Mouse (Mus musculus): ENCODE data around the gene Mrto4. TPM values are rescaled to one million over a fixed set of nuclear protein-coding genes. Genes with fewer than 3 reads are reported as not detected.

Gene Mrto4
- polyA plus RNA-seq, 1 experiment, result 192 TPM

DNA sequence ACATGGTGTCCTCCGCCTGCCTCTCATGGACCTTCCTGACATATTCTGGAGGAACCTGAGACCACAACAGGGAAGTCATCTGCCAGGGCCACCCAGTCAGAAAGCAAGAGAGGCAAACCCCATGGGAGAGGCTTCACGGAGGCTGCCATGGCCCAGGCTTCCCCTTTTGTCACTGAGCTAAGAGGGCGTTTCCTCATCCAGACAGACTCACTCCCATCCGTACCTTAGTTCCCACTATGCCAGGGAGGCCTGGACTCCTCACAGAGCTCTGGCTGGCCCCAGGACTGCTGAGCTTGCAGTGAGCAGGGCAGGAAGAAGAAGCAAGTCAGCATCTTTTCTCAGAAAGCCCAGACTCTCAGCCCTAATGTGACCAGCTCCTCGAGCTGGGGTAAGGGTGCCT is 44.5 kb downstream of the Mrto4 start:
- Histone ChIP-seq H3K4me3 (ENCODE audit: insufficient read depth, poor library complexity, severe bottlenecking) (no peak overlapping the region), H3K79me3 (ENCODE audit: low read depth) (no peaks in the 10 kb centered on the region), H3K79me2 (ENCODE audit: control insufficient read depth, insufficient read depth) (no peaks in the 10 kb centered on the region), H3K27me3 (ENCODE audit: control insufficient read depth, insufficient read depth, insufficient read length) (no peaks in the 10 kb centered on the region), H3K36me3 (ENCODE audit: control insufficient read depth, insufficient read depth) (no peaks in the 10 kb centered on the region), H3ac (ENCODE audit: control insufficient read depth, insufficient read length, low read depth) (no peak overlapping the region)
- TF ChIP-seq USF1 (IDR thresholded peaks at IDR 0.05; ENCODE audit: low read depth) (no peak), FOSL1 (IDR thresholded peaks at IDR 0.05; ENCODE audit: insufficient read depth, low read length, poor library complexity, severe bottlenecking) (no peak), MYOG (IDR thresholded peaks at IDR 0.05; ENCODE audit: control insufficient read depth, extremely low read depth, insufficient read length) (no peak), MAX (IDR thresholded peaks at IDR 0.05) (no peak), CTCF (IDR thresholded peaks at IDR 0.05; ENCODE audit: control insufficient read depth, insufficient read depth, insufficient read length) (no peak), CEBPB (IDR thresholded peaks at IDR 0.05; ENCODE audit: low read depth) (no peak), MYOD1 (IDR thresholded peaks at IDR 0.05; ENCODE audit: control insufficient read depth, insufficient read length, low read depth) (no peak)

DNA sequence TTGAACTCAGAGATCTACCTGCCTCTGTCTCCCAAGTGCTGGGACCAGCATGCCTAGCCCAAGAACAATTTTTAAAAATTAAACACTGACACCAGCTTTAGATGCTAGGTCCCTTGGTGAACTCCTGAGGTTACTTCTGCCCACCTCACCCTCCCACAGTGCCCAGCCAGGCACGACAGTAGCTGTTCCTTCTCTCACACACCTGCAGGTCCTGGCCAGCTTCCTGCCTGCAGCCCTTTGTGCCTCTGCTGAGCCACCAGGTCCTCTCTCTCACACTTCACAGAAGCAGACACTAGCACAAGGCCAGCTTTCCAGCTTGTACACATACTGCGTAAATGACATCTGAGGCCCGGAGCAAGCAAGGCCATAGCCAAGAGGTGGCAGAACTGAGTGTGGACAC is 46.9 kb downstream of the Mrto4 start:
- H3ac ChIP-seq (ENCODE audit: control insufficient read depth, insufficient read length, low read depth), result no peak overlapping the region
- no peaks in the 10 kb centered on the region for H3K27me3 ChIP-seq (ENCODE audit: control insufficient read depth, insufficient read depth, insufficient read length)
- H3K79me3 ChIP-seq (ENCODE audit: low read depth), result no peaks in the 10 kb centered on the region
- H3K79me2 ChIP-seq (ENCODE audit: control insufficient read depth, insufficient read depth), result no peaks in the 10 kb centered on the region
- H3K4me3 ChIP-seq (ENCODE audit: insufficient read depth, poor library complexity, severe bottlenecking), result no peak overlapping the region
- no peak for TF ChIP-seq USF1 (IDR thresholded peaks at IDR 0.05; ENCODE audit: low read depth)
- TF ChIP-seq MAX (IDR thresholded peaks at IDR 0.05), result no peak
- TF ChIP-seq MYOD1 (IDR thresholded peaks at IDR 0.05; ENCODE audit: control insufficient read depth, insufficient read length, low read depth), result no peak
- TF ChIP-seq FOSL1 (IDR thresholded peaks at IDR 0.05; ENCODE audit: insufficient read depth, low read length, poor library complexity, severe bottlenecking), result no peak
- TF ChIP-seq CEBPB (IDR thresholded peaks at IDR 0.05; ENCODE audit: low read depth), result no peak
- no peak for TF ChIP-seq MYOG (IDR thresholded peaks at IDR 0.05; ENCODE audit: control insufficient read depth, extremely low read depth, insufficient read length)
- no peak for TF ChIP-seq CTCF (IDR thresholded peaks at IDR 0.05; ENCODE audit: control insufficient read depth, insufficient read depth, insufficient read length)
- H3K36me3 ChIP-seq (ENCODE audit: control insufficient read depth, insufficient read depth), result no peaks in the 10 kb centered on the region

DNA sequence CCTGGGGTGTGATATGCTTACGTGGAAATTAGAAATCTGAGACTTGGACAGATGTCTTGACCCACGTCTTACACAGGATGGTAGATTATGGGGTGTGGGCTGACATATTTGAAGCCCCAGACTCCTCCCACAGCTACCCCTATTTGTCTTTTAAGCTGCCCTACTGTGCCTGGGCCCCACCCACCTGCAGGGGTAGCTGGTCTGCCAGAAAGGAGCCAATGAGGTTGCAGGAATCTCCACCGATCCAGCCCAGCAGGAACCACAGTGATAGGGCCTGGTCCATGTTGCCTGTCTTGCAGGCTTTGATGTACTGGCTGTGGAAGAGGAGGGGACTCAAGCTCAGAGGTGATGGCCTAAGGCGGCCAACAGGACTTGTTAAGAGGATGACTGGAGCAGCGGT is 50.1 kb downstream of the Mrto4 start:
- Histone ChIP-seq H3K79me3 (ENCODE audit: low read depth) (no peaks in the 10 kb centered on the region), H3K4me3 (ENCODE audit: insufficient read depth, poor library complexity, severe bottlenecking) (no peak overlapping the region), H3K36me3 (ENCODE audit: control insufficient read depth, insufficient read depth) (no peaks in the 10 kb centered on the region), H3K27me3 (ENCODE audit: control insufficient read depth, insufficient read depth, insufficient read length) (no peaks in the 10 kb centered on the region), H3ac (ENCODE audit: control insufficient read depth, insufficient read length, low read depth) (no peak overlapping the region), H3K79me2 (ENCODE audit: control insufficient read depth, insufficient read depth) (no peaks in the 10 kb centered on the region)
- TF ChIP-seq CEBPB (IDR thresholded peaks at IDR 0.05; ENCODE audit: low read depth) (no peak), CTCF (IDR thresholded peaks at IDR 0.05; ENCODE audit: control insufficient read depth, insufficient read depth, insufficient read length) (no peak), MAX (IDR thresholded peaks at IDR 0.05) (no peak), MYOG (IDR thresholded peaks at IDR 0.05; ENCODE audit: control insufficient read depth, extremely low read depth, insufficient read length) (no peak), USF1 (IDR thresholded peaks at IDR 0.05; ENCODE audit: low read depth) (no peak)

DNA sequence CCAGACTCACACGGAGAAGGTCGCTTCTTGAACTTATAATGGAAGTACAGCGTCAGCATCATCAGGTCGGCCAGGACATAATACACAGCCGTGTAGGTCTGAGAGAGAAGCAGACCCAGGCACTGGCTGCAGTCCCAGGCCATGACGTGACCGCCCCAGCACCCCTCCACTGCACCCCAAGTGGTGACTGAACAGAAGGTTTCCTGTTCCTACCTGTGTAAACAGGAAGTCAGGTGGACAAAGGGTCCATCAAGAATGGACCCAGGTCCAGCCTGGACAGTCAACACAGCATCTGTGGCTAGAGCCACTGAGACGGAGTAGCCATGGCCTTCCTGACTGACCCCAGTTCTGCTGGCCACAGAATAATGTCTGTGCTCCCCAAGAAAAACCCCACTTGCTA is 50.6 kb downstream of the Mrto4 start:
- H3K27me3 ChIP-seq (ENCODE audit: control insufficient read depth, insufficient read depth, insufficient read length), result no peaks in the 10 kb centered on the region
- H3K36me3 ChIP-seq (ENCODE audit: control insufficient read depth, insufficient read depth), result no peaks in the 10 kb centered on the region
- H3ac ChIP-seq (ENCODE audit: control insufficient read depth, insufficient read length, low read depth), result no peak overlapping the region
- no peaks in the 10 kb centered on the region for H3K79me2 ChIP-seq (ENCODE audit: control insufficient read depth, insufficient read depth)
- no peak overlapping the region for H3K4me3 ChIP-seq (ENCODE audit: insufficient read depth, poor library complexity, severe bottlenecking)
- H3K79me3 ChIP-seq (ENCODE audit: low read depth), result no peaks in the 10 kb centered on the region
- TF ChIP-seq CTCF (IDR thresholded peaks at IDR 0.05; ENCODE audit: control insufficient read depth, insufficient read depth, insufficient read length) (no peak), MYOD1 (IDR thresholded peaks at IDR 0.05; ENCODE audit: control insufficient read depth, insufficient read length, low read depth) (no peak), USF1 (IDR thresholded peaks at IDR 0.05; ENCODE audit: low read depth) (no peak), FOSL1 (IDR thresholded peaks at IDR 0.05; ENCODE audit: insufficient read depth, low read length, poor library complexity, severe bottlenecking) (no peak), MAX (IDR thresholded peaks at IDR 0.05) (no peak), CEBPB (IDR thresholded peaks at IDR 0.05; ENCODE audit: low read depth) (no peak), MYOG (IDR thresholded peaks at IDR 0.05; ENCODE audit: control insufficient read depth, extremely low read depth, insufficient read length) (no peak)

DNA sequence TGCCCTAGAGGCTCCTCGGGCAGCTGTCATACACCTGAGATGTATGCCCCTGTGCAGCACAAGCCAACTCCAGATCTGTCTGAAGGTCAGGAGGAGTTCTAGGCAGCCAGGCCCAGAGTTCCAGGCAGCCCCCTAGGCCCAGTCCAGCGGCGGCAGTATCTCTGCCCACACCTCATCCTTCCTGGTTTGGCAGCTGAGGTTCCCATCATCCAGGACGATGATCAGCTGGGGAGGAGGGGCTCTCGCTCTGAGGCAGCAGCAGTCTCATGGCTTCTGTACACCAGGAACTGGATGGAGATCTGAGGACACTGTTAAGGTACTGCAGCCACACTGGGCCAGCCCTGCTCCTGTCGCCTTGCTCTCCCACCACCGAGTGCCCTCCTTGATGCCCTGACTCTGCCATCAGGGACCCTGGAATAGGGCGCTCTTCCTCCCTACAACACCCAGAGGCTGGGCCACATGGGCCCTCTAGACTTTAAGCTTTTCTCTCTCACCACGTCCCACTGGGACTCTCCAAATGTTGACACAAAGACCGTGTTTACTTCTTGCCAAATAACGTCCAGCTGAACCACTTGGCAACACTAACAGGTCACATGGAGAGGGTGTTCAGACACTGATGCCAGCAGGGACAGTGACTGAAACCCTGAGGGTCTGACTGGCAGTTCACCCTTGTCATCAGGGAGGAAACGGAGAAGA is 53.6 kb downstream of the Mrto4 start:
- Histone ChIP-seq H3K79me3 (ENCODE audit: low read depth) (no peaks in the 10 kb centered on the region), H3K27me3 (ENCODE audit: control insufficient read depth, insufficient read depth, insufficient read length) (no peaks in the 10 kb centered on the region), H3K36me3 (ENCODE audit: control insufficient read depth, insufficient read depth) (no peaks in the 10 kb centered on the region), H3K79me2 (ENCODE audit: control insufficient read depth, insufficient read depth) (no peaks in the 10 kb centered on the region), H3K4me3 (ENCODE audit: insufficient read depth, poor library complexity, severe bottlenecking) (no peak overlapping the region), H3ac (ENCODE audit: control insufficient read depth, insufficient read length, low read depth) (no peak overlapping the region)
- TF ChIP-seq MYOG (IDR thresholded peaks at IDR 0.05; ENCODE audit: control insufficient read depth, extremely low read depth, insufficient read length), result no peak
- no peak for TF ChIP-seq CTCF (IDR thresholded peaks at IDR 0.05; ENCODE audit: control insufficient read depth, insufficient read depth, insufficient read length)
- TF ChIP-seq CEBPB (IDR thresholded peaks at IDR 0.05; ENCODE audit: low read depth), result no peak
- TF ChIP-seq USF1 (IDR thresholded peaks at IDR 0.05; ENCODE audit: low read depth), result no peak
- no peak for TF ChIP-seq FOSL1 (IDR thresholded peaks at IDR 0.05; ENCODE audit: insufficient read depth, low read length, poor library complexity, severe bottlenecking)
- TF ChIP-seq MYOD1 (IDR thresholded peaks at IDR 0.05; ENCODE audit: control insufficient read depth, insufficient read length, low read depth), result no peak
- TF ChIP-seq MAX (IDR thresholded peaks at IDR 0.05), result no peak

DNA sequence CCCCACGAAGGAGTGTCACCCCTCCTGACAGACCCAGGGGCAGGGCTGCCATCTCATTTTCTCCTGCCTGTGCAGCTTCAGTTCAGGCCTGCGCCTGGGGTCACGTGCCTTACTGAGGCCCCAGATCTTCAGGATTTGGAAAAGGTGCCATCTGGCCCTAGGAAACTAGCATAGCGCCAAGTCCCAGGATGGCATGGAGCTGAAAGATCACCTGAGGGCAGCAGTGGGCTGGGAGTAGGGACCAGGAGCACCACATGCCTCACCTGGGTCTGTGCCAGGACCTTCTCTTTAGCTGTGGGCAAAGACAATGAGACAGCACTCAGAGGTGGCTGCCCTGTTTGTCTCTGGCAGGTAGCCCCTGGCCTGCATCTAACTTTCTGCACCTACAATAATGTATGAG is 54.8 kb downstream of the Mrto4 start:
- Histone ChIP-seq H3K36me3 (ENCODE audit: control insufficient read depth, insufficient read depth) (no peaks in the 10 kb centered on the region), H3K79me3 (ENCODE audit: low read depth) (no peaks in the 10 kb centered on the region), H3K27me3 (ENCODE audit: control insufficient read depth, insufficient read depth, insufficient read length) (no peaks in the 10 kb centered on the region)

More for the DNA sequence above, 54.8 kb downstream of the Mrto4 start:
- Histone ChIP-seq H3ac (ENCODE audit: control insufficient read depth, insufficient read length, low read depth) (no peak overlapping the region), H3K79me2 (ENCODE audit: control insufficient read depth, insufficient read depth) (no peaks in the 10 kb centered on the region), H3K4me3 (ENCODE audit: insufficient read depth, poor library complexity, severe bottlenecking) (no peak overlapping the region)
- no peak for TF ChIP-seq MYOD1 (IDR thresholded peaks at IDR 0.05; ENCODE audit: control insufficient read depth, insufficient read length, low read depth)
- no peak for TF ChIP-seq FOSL1 (IDR thresholded peaks at IDR 0.05; ENCODE audit: insufficient read depth, low read length, poor library complexity, severe bottlenecking)
- TF ChIP-seq MYOG (IDR thresholded peaks at IDR 0.05; ENCODE audit: control insufficient read depth, extremely low read depth, insufficient read length), result no peak
- no peak for TF ChIP-seq CEBPB (IDR thresholded peaks at IDR 0.05; ENCODE audit: low read depth)
- no peak for TF ChIP-seq USF1 (IDR thresholded peaks at IDR 0.05; ENCODE audit: low read depth)
- no peak for TF ChIP-seq CTCF (IDR thresholded peaks at IDR 0.05; ENCODE audit: control insufficient read depth, insufficient read depth, insufficient read length)
- TF ChIP-seq MAX (IDR thresholded peaks at IDR 0.05), result no peak
